Mouse (Mus musculus) ES-E14 (cell line): ENCODE measurements around the gene Prpsap2. TPM values are rescaled to one million over a fixed set of nuclear protein-coding genes. Genes with fewer than 3 reads are reported as not detected.

Experiments used
- DNase-seq: peaks from one replicate; pipeline ENCODE4 v3.0.0-alpha.2; 2013; ENCODE audit warnings: low read depth, low spot score
- H3K27ac ChIP-seq: 2 replicates; pipeline ENCODE4 v1.5.1; 2012; ENCODE audit warnings: low read depth, mild to moderate bottlenecking, low read length, moderate library complexity, mixed read lengths; ENCODE audit not compliant: poor library complexity, insufficient read depth, severe bottlenecking
- H3K36me3 ChIP-seq: 2 replicates; pipeline ENCODE4 v1.6.1; 2012; ENCODE audit warnings: mild to moderate bottlenecking, low read length, moderate library complexity, mixed read lengths; ENCODE audit not compliant: control insufficient read depth, poor library complexity, insufficient read depth, severe bottlenecking
- H3K4me1 ChIP-seq, 2 experiments: fragments of 150-350 bp in 1 of 2; sonication (generic) in 1 of 2; 2 replicates each; pipeline ENCODE4 v1.6.1; 2012; ENCODE audit warnings: low read length in 2 of 2, mild to moderate bottlenecking in 1 of 2, mixed read lengths in 1 of 2; ENCODE audit not compliant: control insufficient read depth in 2 of 2, insufficient read depth in 2 of 2, poor library complexity in 1 of 2
- H3K4me3 ChIP-seq, 2 experiments: fragments of 150-350 bp in 1 of 2; sonication (generic) in 1 of 2; 2 replicates each; pipeline ENCODE4 v1.5.1; 2012; ENCODE audit warnings: low read length in 2 of 2, low read depth in 1 of 2, mild to moderate bottlenecking in 1 of 2, mixed read lengths in 1 of 2; ENCODE audit not compliant: insufficient read depth in 1 of 2, poor library complexity in 1 of 2, severe bottlenecking in 1 of 2
- H3K9ac ChIP-seq: 2 replicates; pipeline ENCODE4 v1.6.1; 2012; ENCODE audit warnings: low read depth, mild to moderate bottlenecking, low read length, mixed read lengths; ENCODE audit not compliant: poor library complexity, insufficient read depth, severe bottlenecking
- H3K9me3 ChIP-seq: fragments of 150-350 bp; sonication (generic); 2 replicates; pipeline ENCODE4 v1.6.1; 2012; ENCODE audit warnings: low read depth, mild to moderate bottlenecking, low read length; ENCODE audit not compliant: control insufficient read depth, insufficient read depth
- CHD2 ChIP-seq: IDR thresholded peaks from 2 replicates; pipeline ENCODE4 v1.6.1; 2014; ENCODE audit warnings: mild to moderate bottlenecking, low read depth, low read length, inconsistent platforms
- HCFC1 ChIP-seq: IDR thresholded peaks from 2 replicates; pipeline ENCODE4 v1.6.1; 2012; ENCODE audit warnings: low read length, inconsistent platforms, borderline replicate concordance; ENCODE audit not compliant: insufficient read depth
- MAFK ChIP-seq: IDR thresholded peaks from 2 replicates; pipeline ENCODE4 v1.6.1; 2014; ENCODE audit warnings: mild to moderate bottlenecking, low read depth, low read length, inconsistent platforms; ENCODE audit not compliant: insufficient read depth
- ZC3H11A ChIP-seq: IDR thresholded peaks from 2 replicates; pipeline ENCODE4 v1.6.1; 2012; ENCODE audit warnings: low read depth, mild to moderate bottlenecking, inconsistent platforms, low read length, borderline replicate concordance
- ZNF384 ChIP-seq: IDR thresholded peaks from 2 replicates; pipeline ENCODE4 v1.6.1; 2012; ENCODE audit warnings: low read depth, low read length, inconsistent platforms
- in situ Hi-C, 2 experiments: fragments of 600-800 bp; cut with MboI; formaldehyde crosslinking; loops; one replicate each; pipeline ENCODE4 v1.15.1; 2025; ENCODE audit warnings: low sequenced_read_pairs in 2 of 2, inconsistent platforms in 1 of 2; ENCODE audit not compliant: unreplicated experiment in 2 of 2
- total RNA-seq: library from RNA; depleted of rRNA; stranded (reverse); fragments of 300-350 nt; gene quantifications from 2 replicates; pipeline ENCODE4 v1.2.3, GENCODE M21; 2012; rRNA removed

Prpsap2 gene
- total RNA-seq, 1 experiment = 35.7 TPM

GRCm38 (mm10) chr11:61685119-61685725 is 76.7 kb downstream of the Prpsap2 start:
- TF ChIP-seq CHD2 = no peak
- TF ChIP-seq MAFK = no peak
- TF ChIP-seq ZNF384 = no peak
- TF ChIP-seq HCFC1 = no peak
- TF ChIP-seq ZC3H11A = no peak
- Histone ChIP-seq H3K4me3 (peak overlapping the region; percentile 71 to 89; a peak in 3 of 4 replicates), H3K9ac (peak overlapping the region; percentile 56; the same call in 1 of the 2 replicates), H3K36me3 (no peaks in the 10 kb centered on the region), H3K9me3 (no peaks in the 10 kb centered on the region), H3K4me1 (peaks cover 3 to 15% of the 10 kb centered on the region in 2 experiments; a peak in 1 of 4 replicates), H3K27ac (no peak overlapping the region)
- no peak for DNase-seq
- in situ Hi-C loops = no loop called here

- TF ChIP-seq CHD2 (no peak), HCFC1 (no peak)
- Histone ChIP-seq H3K9me3 (no peaks in the 10 kb centered on the region), H3K36me3 (no peaks in the 10 kb centered on the region), H3K27ac (no peak within 1 kb of the TSS), H3K4me1 (peaks cover 3 to 15% of the 10 kb centered on the region in 2 experiments; a peak in 1 of 4 replicates), H3K4me3 (peak within 1 kb of the TSS; percentile 71 to 89), H3K9ac (peak within 1 kb of the TSS; percentile 56)
- peak; percentile 69 for DNase-seq
- in situ Hi-C loops = no loop called here
Measured at GRCm38 (mm10) chr11:61683907-61684731, 77.8 kb downstream of the Prpsap2 start, which contains the start of gene Fam83g. Gene Fam83g (plus strand): TSS chr11:61684091.

Other genes with a start within 250 kb of the Prpsap2 start
- gene Epn2, start 182.4 kb downstream of the Prpsap2 start, total RNA-seq = 29.0 and 33.1 TPM in 2 replicates
- gene Grap, start 108.8 kb downstream of the Prpsap2 start, total RNA-seq = 0.16 and 1.5 TPM in 2 replicates
- 6.2 and 9.4 TPM in 2 replicates for gene Fam83g, start 78.0 kb downstream of the Prpsap2 start, total RNA-seq
- 0.32 and 0.45 TPM in 2 replicates for gene Slc5a10, start 41.3 kb downstream of the Prpsap2 start, total RNA-seq
- 3.3 and 4.3 TPM in 2 replicates for gene Ulk2, start 93.0 kb upstream of the Prpsap2 start, total RNA-seq
- 23.5 and 24.2 TPM in 2 replicates for gene Akap10, start 168.2 kb upstream of the Prpsap2 start, total RNA-seq
- gene Specc1, start 194.7 kb upstream of the Prpsap2 start, total RNA-seq = 15.3 and 19.9 TPM in 2 replicates